Mouse (Mus musculus): ENCODE measurements around the gene Arhgap25. TPM values are rescaled to one million over a fixed set of nuclear protein-coding genes. Genes with fewer than 3 reads are reported as not detected.

The Arhgap25 gene
- polyA plus RNA-seq, 1 experiment from 2014 or later, result 7.6 TPM

DNA sequence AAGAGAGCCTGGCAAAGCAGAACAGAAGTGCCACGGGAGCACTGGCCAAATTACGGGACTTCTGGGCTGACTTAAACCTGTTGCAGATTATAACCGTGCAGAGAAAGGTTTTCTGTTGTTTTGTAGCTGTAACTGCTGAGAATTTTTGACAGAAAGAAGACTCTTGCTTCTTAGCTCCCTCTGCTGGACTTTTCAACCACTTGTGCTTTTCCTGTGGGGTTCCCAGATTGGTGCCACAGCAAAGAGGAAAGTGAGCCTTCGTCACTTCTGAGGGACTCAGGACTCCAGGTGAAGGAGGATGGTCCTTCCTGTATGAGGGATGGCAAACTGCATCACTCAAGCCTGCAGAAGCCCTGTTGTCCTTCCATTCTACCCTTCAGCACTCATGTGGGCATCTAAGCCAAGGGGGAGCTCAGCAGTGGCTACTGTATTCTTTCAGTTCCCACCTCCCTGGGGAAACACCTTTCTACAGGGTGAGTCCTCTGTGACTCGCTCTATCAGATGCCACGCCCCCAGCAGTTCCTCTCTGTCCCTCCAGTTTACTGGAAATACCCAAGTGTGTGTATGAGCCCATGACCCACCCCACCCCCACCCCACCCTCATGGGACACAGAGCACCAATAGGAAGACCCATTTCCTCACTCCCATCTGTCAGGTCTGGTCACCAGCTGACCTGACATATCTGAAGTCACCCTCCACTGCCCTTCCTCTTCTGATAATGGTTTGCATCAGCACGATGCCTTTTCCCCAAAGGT is 19.2 kb upstream of the Arhgap25 start:
- H3K4me2 ChIP-seq, result no peak overlapping the region
- no peaks in the 10 kb centered on the region for H3K4me1 ChIP-seq
- WGBS, result 47% methylated on average over 7 of the region's 7 CpGs
- ATAC-seq (ENCODE audit: insufficient number of reproducible peaks, low FRiP score, low TSS enrichment, low read depth), result no peak
- H3K9me3 ChIP-seq, result no peaks in the 10 kb centered on the region
- H3K27ac ChIP-seq, result no peak overlapping the region
- H3K36me3 ChIP-seq, result no peaks in the 10 kb centered on the region
- no peak overlapping the region for H3K4me3 ChIP-seq
- H3K9ac ChIP-seq, result no peak overlapping the region
- no peaks in the 10 kb centered on the region for H3K27me3 ChIP-seq

DNA sequence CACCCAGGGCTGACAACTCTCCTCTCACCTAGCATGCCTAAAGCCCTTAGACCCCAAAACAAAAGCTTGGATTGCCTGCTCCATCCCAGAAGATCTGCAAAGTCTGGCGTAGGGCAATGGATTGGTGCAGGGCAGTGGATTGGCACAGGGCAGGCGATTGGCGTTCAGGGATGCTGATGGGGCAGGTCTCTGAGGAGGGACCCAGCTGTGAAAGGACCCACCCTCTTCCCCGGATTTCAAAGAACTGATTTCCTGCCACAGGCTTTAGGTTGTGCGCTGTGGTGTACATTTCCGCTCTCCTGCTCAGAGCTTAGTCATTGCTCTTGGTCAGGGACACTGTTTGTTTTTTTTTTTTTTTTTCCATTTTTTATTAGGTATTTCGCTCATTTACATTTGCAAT is 14.8 kb upstream of the Arhgap25 start:
- 90% methylated on average over 7 of the region's 7 CpGs for WGBS
- Histone ChIP-seq H3K4me3 (no peak overlapping the region), H3K9ac (no peak overlapping the region), H3K27ac (no peak overlapping the region), H3K4me1 (no peaks in the 10 kb centered on the region), H3K9me3 (peaks cover 4% of the 10 kb centered on the region; the same call in 1 of the 2 replicates), H3K36me3 (no peaks in the 10 kb centered on the region), H3K27me3 (no peaks in the 10 kb centered on the region), H3K4me2 (no peak overlapping the region)
- no peak for ATAC-seq (ENCODE audit: insufficient number of reproducible peaks, low FRiP score, low TSS enrichment, low read depth)

DNA sequence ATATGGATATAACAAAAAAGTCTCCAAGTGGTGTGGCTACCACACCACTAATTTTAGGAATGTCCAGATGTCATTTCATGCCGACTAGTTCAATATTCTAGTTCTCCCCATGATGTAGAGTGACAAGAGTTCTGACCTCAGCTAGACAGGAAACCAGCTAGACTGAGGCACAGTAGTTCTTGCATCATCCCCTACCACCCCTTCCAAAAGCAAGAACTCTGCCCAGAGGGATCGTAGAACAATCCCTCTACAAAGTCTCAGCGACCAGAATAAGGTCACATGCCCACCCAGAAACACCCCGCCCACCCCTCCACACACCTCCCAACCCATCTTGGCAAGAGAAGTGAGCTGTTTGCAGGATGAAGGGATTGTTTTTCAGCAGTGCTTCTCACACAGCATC is 14.4 kb upstream of the Arhgap25 start:
- H3K27me3 ChIP-seq, result no peaks in the 10 kb centered on the region
- WGBS, result 83% methylated on average over 4 of the region's 4 CpGs
- no peak overlapping the region for H3K4me3 ChIP-seq
- H3K4me1 ChIP-seq, result no peaks in the 10 kb centered on the region
- no peaks in the 10 kb centered on the region for H3K36me3 ChIP-seq
- H3K9ac ChIP-seq, result no peak overlapping the region
- H3K27ac ChIP-seq, result no peak overlapping the region
- H3K9me3 ChIP-seq, result peaks cover 4% of the 10 kb centered on the region; the same call in 1 of the 2 replicates
- no peak for ATAC-seq (ENCODE audit: insufficient number of reproducible peaks, low FRiP score, low TSS enrichment, low read depth)
- H3K4me2 ChIP-seq, result no peak overlapping the region

DNA sequence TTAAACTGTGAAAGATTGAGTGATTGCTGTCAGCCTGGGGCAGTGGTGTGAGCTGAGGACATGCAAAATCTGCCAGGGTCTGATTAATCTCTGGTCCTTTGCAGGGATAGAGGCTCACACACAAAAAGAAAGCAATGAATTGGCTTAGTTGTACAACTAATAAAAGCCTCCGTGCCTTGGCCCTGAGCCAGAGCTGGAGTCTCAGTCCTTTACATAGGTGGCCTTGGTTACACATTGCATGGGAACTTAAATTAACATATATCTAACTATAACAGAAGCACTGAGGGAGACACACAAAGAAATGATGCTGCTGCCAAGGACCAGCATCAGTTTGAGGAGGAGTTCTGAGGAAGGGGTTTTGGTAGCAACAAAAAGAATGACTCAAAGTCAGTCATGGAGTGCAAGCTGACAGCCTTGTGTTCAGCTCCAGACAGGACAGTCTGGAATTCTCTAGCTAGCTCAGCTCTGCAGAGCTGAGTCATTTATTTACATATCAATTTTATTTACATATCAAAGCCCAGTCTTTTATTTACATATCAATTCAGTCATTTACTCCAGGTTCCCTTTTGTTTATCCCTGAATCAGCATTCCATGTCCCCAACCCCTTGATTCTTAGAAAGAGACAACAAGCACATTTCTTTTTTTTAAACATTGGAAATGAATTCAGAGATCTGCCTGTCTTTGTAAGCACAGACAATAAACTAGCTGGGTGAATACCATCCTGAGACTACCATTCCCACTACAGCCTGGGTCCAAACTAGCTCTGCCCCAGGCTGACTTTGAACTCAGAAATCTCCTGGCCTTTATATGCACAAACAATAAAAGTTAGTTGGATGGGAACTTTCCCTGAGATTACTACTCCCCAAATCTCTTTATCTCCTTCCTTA is 12.5 kb upstream of the Arhgap25 start:
- Histone ChIP-seq H3K27ac (no peak overlapping the region), H3K9me3 (peaks cover 4% of the 10 kb centered on the region; the same call in 1 of the 2 replicates), H3K27me3 (no peaks in the 10 kb centered on the region), H3K4me3 (no peak overlapping the region), H3K36me3 (no peaks in the 10 kb centered on the region), H3K9ac (no peak overlapping the region), H3K4me1 (no peaks in the 10 kb centered on the region), H3K4me2 (no peak overlapping the region)
- ATAC-seq (ENCODE audit: insufficient number of reproducible peaks, low FRiP score, low TSS enrichment, low read depth), result no peak
- WGBS, result 19% methylated on average over 1 of the region's 1 CpGs

DNA sequence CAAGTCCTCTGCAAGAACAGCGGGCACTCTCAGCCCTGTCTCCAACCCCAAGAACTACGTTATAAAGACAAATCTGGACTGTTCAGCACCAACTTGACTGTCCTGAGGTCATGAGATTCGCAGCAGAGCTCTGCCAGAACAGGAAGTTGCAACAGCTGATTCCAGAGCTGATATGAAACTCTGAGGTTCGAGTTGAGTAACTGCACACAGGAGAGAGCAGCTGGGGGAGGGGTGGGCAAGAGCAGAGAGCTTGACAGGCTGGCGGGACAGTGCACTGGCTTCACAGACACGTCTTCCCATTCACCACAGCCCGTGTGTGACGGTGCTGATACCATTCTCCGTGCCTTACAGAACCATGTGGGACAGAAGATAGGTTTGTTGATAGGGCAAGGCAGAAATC is 9.0 kb upstream of the Arhgap25 start:
- H3K4me2 ChIP-seq, result no peak overlapping the region
- no peak overlapping the region for H3K4me3 ChIP-seq
- H3K9me3 ChIP-seq, result peaks cover 4% of the 10 kb centered on the region; the same call in 1 of the 2 replicates
- H3K36me3 ChIP-seq, result no peaks in the 10 kb centered on the region
- no peak overlapping the region for H3K27ac ChIP-seq
- WGBS, result 62% methylated on average over 9 of the region's 9 CpGs
- ATAC-seq (ENCODE audit: insufficient number of reproducible peaks, low FRiP score, low TSS enrichment, low read depth), result no peak
- peaks cover 3% of the 10 kb centered on the region; the same call in 1 of the 2 replicates for H3K27me3 ChIP-seq
- H3K4me1 ChIP-seq, result no peaks in the 10 kb centered on the region
- no peak overlapping the region for H3K9ac ChIP-seq

DNA sequence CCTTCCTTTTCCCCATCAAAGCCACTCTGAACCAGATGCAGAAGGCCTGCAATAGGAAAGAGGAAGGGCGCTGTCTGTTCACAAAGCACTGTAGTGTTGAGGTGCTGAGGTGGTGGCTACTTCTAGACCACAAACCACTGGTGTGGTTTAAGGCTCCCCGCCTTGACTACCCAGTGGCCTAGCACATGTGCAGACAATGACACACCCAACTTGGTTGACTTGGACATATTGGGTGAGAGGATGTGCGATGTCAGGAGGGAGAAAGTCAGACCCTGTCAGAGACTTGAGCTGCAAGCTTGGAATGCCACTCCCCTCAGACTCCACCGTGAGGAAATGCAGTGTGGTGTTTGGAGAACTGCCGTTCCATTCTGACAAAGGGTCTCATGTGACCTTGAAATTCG is 8.1 kb upstream of the Arhgap25 start:
- WGBS, result 75% methylated on average over 6 of the region's 6 CpGs
- no peak overlapping the region for H3K4me2 ChIP-seq
- no peaks in the 10 kb centered on the region for H3K36me3 ChIP-seq
- H3K9ac ChIP-seq, result no peak overlapping the region
- no peaks in the 10 kb centered on the region for H3K4me1 ChIP-seq
- no peak overlapping the region for H3K27ac ChIP-seq
- H3K9me3 ChIP-seq, result no peaks in the 10 kb centered on the region
- H3K4me3 ChIP-seq, result no peak overlapping the region
- ATAC-seq (ENCODE audit: insufficient number of reproducible peaks, low FRiP score, low TSS enrichment, low read depth), result no peak
- peaks cover 3% of the 10 kb centered on the region; the same call in 1 of the 2 replicates for H3K27me3 ChIP-seq

DNA sequence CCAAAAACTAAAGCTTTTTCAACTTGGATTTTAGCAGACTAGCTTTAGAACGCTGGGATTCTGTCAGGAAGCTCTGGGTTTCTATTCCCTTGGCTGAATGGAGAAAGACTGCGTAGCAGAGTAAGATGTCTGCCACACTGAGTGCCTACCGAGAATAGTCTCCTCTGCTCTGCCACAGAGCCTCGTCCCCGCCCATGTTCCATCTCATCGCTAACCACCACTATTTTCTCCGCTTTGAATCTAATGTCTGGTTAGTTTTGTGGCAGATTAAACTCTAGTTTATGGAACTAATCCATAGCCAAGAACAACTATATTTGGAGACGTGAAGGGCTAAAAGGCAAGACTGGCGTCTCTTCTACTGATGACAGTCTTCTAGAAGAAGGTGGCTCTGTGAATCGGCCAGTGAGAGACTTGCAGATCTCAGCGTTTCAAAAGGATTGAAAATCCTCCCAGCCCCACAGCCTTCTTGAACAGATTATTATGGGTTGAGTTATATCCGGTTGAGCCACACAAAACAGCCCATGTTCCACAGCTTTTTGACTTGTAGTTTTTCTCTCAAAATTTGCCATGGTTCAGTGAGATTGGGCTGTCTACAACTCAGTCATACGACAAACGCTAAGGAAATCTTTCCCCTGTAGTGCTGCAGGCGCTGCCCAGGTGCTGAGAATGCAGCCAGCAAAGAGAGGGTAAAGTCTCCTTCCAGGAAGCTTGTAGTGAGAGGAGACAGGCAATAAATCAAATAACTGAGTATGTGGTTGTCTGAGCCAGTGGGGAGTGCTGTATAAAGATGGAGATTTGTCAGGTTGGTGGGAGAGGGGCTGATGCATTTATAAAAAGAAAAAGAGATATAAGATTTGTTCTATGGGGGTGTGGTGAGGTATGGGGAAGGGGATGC is 5.6 kb upstream of the Arhgap25 start:
- Histone ChIP-seq H3K36me3 (no peaks in the 10 kb centered on the region), H3K27me3 (peaks cover 3% of the 10 kb centered on the region; the same call in 1 of the 2 replicates), H3K27ac (no peak overlapping the region), H3K4me1 (no peaks in the 10 kb centered on the region; the same call in 1 of the 2 replicates), H3K9ac (no peak overlapping the region), H3K9me3 (no peaks in the 10 kb centered on the region), H3K4me2 (no peak overlapping the region), H3K4me3 (no peak overlapping the region)
- 69% methylated on average over 15 of the region's 15 CpGs for WGBS
- ATAC-seq (ENCODE audit: insufficient number of reproducible peaks, low FRiP score, low TSS enrichment, low read depth), result no peak

DNA sequence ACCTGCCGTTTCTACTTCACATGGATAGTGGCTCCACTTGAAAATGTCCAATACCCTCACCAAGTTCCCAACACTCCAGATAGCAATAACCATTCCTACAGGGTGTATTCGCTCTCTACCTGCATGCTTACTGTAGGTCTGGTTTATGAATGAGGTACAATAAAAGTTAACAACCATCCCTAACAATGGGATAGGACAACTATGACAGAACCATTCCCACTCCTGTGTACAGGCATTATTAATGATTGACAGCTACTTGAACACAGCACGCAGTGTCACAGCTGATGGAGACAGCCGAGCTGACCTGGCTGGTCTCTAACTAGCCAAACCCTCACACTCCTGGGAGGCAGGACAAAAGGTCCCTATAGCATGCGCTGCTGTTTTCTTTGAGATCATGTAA is 4.6 kb upstream of the Arhgap25 start:
- H3K36me3 ChIP-seq, result no peaks in the 10 kb centered on the region
- H3K4me3 ChIP-seq, result no peak overlapping the region
- no peak overlapping the region for H3K27ac ChIP-seq
- no peaks in the 10 kb centered on the region for H3K9me3 ChIP-seq
- H3K4me1 ChIP-seq, result peaks cover 6% of the 10 kb centered on the region
- 74% methylated on average over 5 of the region's 5 CpGs for WGBS
- H3K4me2 ChIP-seq, result no peak overlapping the region
- no peak for ATAC-seq (ENCODE audit: insufficient number of reproducible peaks, low FRiP score, low TSS enrichment, low read depth)
- no peak overlapping the region for H3K9ac ChIP-seq
- peaks cover 3% of the 10 kb centered on the region; the same call in 1 of the 2 replicates for H3K27me3 ChIP-seq

DNA sequence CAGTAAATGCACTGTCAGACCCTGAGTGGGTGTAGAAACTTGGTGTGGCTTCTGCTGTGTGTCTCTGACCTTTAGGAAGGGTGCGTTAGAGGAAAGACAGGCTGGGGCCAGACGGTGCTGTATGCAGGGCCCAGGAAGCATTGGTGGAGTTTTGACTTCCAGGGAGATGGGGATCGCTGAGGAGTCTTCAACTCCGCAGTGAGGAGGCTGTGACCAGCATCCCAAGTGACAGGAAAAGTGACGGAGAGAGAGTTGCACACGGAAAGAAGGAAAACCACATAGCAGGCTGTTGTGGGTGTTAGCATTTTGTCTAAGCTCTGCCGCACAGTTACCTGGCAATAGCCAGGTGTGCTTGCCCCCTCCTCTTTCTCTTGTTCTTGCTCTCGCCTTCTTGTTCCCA is 3.2 kb upstream of the Arhgap25 start:
- peaks cover 6% of the 10 kb centered on the region for H3K4me1 ChIP-seq
- ATAC-seq (ENCODE audit: insufficient number of reproducible peaks, low FRiP score, low TSS enrichment, low read depth), result no peak
- WGBS, result 75% methylated on average over 8 of the region's 8 CpGs
- no peak overlapping the region for H3K4me3 ChIP-seq
- H3K9ac ChIP-seq, result no peak overlapping the region
- H3K4me2 ChIP-seq, result no peak overlapping the region
- H3K27me3 ChIP-seq, result peaks cover 3% of the 10 kb centered on the region; the same call in 1 of the 2 replicates
- no peaks in the 10 kb centered on the region for H3K36me3 ChIP-seq
- no peaks in the 10 kb centered on the region for H3K9me3 ChIP-seq
- no peak overlapping the region for H3K27ac ChIP-seq

DNA sequence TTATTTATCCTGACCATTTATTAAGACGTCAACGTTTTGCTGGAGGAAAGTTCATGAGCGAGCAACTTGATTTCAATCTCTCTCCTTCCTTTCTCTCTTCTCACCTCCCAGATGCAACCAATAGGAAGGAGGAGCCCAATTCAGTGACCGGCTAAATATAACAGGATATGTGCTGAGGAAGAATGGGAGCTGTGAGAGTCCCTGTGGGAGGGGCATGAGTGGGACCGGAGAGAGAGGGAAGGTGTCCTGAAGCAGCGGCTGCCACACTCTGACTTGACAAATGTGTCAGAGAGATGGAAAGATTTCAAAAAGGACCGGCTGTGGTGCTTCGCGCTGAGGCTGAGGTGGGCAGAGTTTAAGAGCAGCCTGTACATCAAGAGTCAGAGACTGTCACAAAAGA is 2.6 kb upstream of the Arhgap25 start:
- H3K27me3 ChIP-seq, result peaks cover 3% of the 10 kb centered on the region; the same call in 1 of the 2 replicates
- no peak overlapping the region for H3K9ac ChIP-seq
- 69% methylated on average over 9 of the region's 9 CpGs for WGBS

DNA sequence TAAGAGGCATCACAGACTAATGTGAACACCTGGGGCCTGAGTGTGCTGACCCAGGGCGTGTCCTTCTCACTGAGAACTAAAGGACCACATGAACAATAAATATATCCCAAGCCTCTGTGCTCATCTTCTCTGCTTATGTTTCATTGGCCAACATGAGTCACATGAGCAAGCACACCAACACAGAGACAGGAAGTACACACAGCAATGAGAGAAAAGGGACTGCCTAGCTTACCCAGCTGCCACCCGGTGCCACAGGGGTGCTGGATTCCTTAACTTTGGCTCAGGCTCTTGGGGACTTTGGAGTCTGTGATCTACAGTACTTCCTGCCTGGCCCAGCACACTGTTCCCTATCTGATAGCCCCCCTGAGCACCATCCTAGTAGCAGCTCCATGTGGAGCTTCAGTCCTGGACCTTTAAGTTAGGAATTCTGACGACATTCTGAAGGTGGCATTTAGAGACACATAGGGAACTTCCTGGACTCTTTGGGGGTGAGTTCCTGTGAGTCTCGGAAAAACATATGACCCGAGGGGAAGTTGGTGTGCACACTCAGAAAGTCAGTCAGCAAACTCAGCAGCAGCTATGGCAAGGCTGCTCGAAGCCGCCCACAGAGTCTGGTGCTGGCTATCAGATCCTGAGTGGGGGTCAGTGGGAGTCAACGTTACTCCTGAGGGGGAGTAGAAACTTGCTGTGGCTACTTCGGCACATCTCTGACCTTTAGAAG is 2.0 kb upstream of the Arhgap25 start:
- Histone ChIP-seq H3K27ac (no peak overlapping the region), H3K36me3 (no peaks in the 10 kb centered on the region), H3K9me3 (no peaks in the 10 kb centered on the region), H3K4me2 (no peak overlapping the region), H3K27me3 (peaks cover 3% of the 10 kb centered on the region; the same call in 1 of the 2 replicates), H3K4me1 (peaks cover 6% of the 10 kb centered on the region), H3K9ac (no peak overlapping the region), H3K4me3 (no peak overlapping the region)
- no peak for ATAC-seq (ENCODE audit: insufficient number of reproducible peaks, low FRiP score, low TSS enrichment, low read depth)
- 86% methylated on average over 9 of the region's 9 CpGs for WGBS

More for the DNA sequence above, 2.6 kb upstream of the Arhgap25 start:
- Histone ChIP-seq H3K27ac (no peak overlapping the region), H3K4me3 (no peak overlapping the region), H3K36me3 (no peaks in the 10 kb centered on the region), H3K4me2 (no peak overlapping the region), H3K4me1 (peaks cover 6% of the 10 kb centered on the region), H3K9me3 (no peaks in the 10 kb centered on the region)
- ATAC-seq (ENCODE audit: insufficient number of reproducible peaks, low FRiP score, low TSS enrichment, low read depth), result no peak
